Mouse (Mus musculus) kidney, postnatal 14 days (tissue): ENCODE results near the gene Pinlyp.
"Not testable (repeated sequence)": the region's sequence is repeated elsewhere in the genome, so short reads cannot be mapped to it uniquely, and the experiment has no call there.

Experiments used
- DNase-seq: peaks from one replicate; pipeline ENCODE4 v3.0.0; 2022; ENCODE audit warnings: mixed read lengths

Pinlyp gene

GRCm38 (mm10) chr7:24522805-24523204, 23.1 kb downstream of the Pinlyp start:
- DNase-seq: no peak

GRCm38 (mm10) chr7:24520054-24520453, 25.9 kb downstream of the Pinlyp start:
- DNase-seq: not testable (repeated sequence)

- DNase-seq: no peak
Observed at GRCm38 (mm10) chr7:24519130-24519529, 26.8 kb downstream of the Pinlyp start.

DNA sequence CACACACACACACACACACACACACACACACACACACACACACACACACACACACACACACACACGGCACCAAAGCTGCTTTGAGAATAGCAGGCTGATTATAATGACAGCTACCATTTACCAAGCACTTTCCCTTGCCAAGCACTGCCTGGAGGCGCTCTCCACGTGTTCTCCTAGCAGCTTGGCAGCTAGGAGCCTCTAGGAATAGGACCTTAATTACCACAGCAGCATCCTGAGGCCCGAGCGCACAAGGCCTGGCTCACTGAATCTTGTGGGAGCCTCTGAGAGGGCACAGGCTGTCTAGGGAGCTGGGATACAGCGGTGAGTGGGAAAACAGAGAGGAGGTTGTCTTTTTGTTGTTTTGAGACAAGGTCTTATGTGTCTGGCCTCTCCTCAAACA, 28.3 kb downstream of the Pinlyp start:
- no peak for DNase-seq

- no peak for DNase-seq
Observed at GRCm38 (mm10) chr7:24517077-24517476, 28.8 kb downstream of the Pinlyp start.

GRCm38 (mm10) chr7:24516319-24516718, 29.6 kb downstream of the Pinlyp start:
- not testable (repeated sequence) for DNase-seq

DNA sequence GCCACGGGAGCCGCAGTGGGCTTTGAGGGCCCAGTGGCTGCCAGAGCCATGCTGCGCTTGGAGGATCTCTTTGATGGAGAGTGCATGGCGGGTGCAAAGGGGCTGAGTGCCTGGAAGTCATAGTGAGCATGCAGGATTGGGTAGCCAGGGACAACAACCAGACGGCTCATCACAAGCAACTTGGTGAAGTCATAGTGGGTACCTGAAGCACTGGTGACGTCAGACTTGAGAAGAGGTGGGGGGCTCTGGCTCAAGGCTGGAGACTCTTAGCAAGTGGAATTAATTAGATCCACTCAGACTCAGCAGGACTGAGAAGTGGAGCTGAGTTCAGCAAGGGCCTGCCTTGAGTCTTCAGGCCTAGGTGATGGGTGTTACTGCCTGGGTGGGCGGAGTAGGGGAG, 33.6 kb downstream of the Pinlyp start, which contains the start of gene AC161166.1:
TSS of gene AC161166.1 (minus strand) at position 101 of the 400 bp plus-strand sequence.
- no peak for DNase-seq

GRCm38 (mm10) chr7:24507726-24508114, 38.2 kb downstream of the Pinlyp start:
- DNase-seq: no peak

DNA sequence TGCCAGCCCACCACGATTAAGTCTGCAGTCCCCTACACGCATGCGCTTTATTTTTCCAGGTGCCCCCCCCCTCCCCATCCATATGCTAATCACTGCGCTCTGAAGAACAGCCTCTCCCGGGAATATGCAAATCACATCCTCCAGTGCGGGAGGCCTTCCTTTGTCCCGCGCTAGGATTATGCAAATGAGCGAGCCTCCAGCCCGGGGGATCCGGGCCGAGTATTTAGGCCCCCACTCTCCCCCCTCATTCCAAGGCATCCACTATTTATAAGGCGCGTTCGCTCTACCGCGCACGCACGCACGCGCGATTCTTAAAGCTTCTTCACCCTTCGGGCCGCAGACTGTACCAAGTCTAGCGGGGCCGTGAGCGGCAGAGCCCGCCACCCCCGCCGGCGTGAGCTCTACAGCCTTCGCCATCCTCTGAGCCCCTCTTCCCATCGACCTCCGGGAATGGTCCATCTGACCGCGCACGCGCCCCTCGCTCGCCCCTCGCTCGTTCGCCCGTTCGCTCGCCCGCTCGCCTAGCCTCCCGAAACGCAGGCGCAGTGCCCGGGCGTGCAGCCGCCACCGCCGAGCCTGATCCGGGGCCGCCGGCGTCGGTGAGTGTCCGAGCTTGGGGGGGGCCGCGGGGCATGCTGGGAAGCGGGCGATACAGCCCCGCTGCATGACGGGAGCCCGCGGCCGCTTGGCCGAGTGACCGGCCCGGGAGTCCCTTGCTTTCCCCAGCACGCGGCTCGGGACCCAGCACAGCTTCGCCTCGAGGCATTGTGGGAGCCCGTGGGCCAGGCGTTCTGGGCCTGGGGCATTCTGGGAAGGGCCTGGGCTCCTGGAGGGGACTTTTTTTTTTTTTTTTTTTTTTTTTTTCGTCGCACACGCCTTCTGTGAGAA, 38.8 kb downstream of the Pinlyp start, which contains the start of gene Zfp428:
TSS of gene Zfp428 (plus strand) at position 169 of the 888 bp plus-strand sequence.
- peak; percentile 93 for DNase-seq

- peak; percentile 67 for DNase-seq
Observed at GRCm38 (mm10) chr7:24506476-24506837, 39.5 kb downstream of the Pinlyp start.

DNA sequence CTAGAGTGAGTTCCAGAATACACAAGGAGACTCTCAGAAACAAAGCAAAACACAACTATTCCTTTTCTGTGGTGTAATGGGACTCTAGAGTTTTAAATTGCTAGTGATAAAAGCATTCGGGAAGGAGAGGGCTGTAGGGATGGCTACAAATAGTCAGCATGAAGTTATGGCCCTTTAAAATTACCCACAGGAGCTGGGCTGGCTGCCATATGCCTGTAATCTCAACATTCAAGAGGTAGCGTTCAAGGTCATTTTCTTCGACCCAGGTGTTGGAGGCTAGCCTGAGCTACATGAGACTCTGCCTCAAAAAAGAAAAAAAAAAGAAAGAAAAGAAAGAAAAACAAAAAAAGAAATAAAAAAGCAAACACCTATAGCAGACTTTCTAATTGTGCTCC, 39.9 kb downstream of the Pinlyp start:
- DNase-seq: peak; percentile 31

DNA sequence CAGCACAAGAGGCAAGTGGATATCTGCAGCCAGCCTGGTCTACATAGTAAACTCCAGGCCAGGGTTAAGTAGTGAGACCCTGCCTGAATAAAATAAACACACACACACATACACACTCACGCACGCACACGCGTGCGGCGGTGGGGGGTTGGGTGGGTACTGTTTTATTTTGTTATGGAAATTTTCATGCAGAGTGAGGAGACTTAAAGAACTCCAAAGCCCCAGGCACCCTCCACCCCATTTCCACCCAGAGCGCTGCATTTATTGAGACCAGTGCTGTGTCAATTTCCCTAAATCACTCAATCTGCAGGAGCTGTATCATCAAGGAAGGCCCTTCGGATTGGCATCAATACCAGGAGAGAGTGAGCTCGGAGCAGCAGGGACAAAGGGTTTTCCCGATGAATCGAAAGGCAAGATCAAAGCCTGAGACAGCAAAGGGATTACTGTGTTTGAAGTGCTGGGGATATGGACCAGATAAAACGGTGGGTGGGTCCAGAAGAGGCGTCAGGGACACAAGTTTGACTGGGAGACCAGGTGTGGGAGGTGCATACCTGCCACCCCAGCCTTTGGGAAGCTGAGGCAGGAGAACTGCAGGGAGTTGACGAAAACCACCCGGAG, 40.4 kb downstream of the Pinlyp start:
- no peak for DNase-seq

GRCm38 (mm10) chr7:24504868-24505267, 41.0 kb downstream of the Pinlyp start:
- no peak for DNase-seq

DNA sequence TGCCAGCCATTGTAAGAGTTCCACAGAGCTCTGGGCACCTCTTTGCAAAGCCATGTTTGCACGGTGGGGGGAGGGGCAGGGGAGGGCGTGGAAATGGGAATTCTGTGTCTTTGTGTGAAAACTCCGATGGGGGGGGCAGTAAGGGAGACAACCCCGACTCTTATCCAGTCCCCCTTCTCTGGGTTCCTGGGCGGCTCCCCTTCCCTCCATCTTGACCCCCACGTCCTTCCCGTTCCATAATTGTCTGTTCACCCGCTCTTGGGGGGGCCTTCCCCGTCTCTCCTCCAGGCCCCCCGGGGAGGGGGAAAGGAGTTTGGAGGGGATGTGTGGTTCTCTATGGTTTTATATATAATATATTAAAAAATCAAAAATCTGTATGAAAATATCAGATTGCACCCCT, 41.9 kb downstream of the Pinlyp start:
- DNase-seq: no peak

DNA sequence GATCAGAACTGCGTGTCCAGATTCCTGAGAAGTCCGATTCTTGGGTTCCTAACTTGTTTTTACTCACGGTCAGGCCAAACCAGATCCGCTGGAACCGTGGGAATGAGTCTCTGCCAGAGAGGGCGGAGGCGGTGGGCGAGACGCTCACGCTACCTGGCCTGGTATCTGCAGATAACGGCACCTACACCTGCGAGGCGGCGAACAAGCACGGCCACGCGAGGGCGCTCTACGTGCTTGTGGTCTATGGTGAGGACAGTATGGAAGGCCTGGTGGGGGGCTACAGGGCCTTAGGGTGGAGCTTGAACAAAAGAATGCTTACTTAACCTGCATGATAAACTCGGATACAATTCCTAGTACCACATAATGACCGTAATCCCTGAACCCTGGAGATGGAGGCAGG, 44.4 kb downstream of the Pinlyp start:
- peak; percentile 34 for DNase-seq

- peak; percentile 25 for DNase-seq
Observed at GRCm38 (mm10) chr7:24500929-24501328, 45.0 kb downstream of the Pinlyp start.

DNA sequence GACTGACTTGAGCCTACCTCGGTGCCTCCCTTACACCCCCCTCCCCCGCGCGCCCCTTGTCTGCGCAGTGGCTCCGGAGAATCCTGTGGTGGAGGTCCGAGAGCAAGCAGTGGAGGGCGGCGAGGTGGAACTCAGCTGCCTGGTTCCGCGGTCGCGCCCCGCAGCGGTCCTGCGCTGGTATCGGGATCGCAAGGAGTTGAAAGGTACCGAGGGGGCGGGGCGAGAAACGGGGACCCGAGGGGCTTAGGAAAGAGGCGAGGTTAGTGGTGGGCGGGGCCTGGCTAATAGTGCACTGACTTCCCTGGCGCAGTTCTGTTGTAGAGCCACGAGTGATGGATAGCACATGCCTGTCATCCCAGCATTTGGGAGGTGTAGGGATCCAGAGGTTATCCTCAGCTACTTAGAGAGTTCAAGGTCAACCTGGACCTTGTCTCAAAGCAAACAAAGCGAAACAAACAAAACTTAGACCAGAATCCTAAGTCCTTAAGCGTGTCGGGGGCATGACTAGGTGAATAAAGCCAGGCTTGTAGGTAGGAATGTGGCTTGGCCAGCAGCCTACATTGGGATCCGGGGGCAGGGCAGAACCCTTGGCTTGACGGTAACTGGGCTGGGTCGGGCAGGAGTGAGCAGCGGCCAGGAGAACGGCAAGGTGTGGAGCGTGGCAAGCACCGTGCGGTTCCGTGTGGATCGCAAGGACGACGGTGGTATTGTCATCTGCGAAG, 45.9 kb downstream of the Pinlyp start:
- DNase-seq: peak; percentile 41
